Mouse (Mus musculus) small intestine, adult 2 months (tissue): ENCODE results near the gene Atg4d.

Experiments used
- CTCF ChIP-seq: fragments of 200-500 bp; IDR thresholded peaks from 2 replicates; pipeline ENCODE4 v1.5.1; 2012; ENCODE audit warnings: low read depth, mild to moderate bottlenecking, control low read depth, inconsistent platforms, low read length, moderate library complexity, mixed read lengths; ENCODE audit not compliant: insufficient replicate concordance, insufficient read length; ENCODE audit errors: extremely low read depth
- POLR2A ChIP-seq: fragments of 200-500 bp; IDR thresholded peaks from 2 replicates; pipeline ENCODE4 v1.6.1; 2012; ENCODE audit warnings: low read depth, mild to moderate bottlenecking, control low read depth, inconsistent platforms, low read length, moderate library complexity

DNA sequence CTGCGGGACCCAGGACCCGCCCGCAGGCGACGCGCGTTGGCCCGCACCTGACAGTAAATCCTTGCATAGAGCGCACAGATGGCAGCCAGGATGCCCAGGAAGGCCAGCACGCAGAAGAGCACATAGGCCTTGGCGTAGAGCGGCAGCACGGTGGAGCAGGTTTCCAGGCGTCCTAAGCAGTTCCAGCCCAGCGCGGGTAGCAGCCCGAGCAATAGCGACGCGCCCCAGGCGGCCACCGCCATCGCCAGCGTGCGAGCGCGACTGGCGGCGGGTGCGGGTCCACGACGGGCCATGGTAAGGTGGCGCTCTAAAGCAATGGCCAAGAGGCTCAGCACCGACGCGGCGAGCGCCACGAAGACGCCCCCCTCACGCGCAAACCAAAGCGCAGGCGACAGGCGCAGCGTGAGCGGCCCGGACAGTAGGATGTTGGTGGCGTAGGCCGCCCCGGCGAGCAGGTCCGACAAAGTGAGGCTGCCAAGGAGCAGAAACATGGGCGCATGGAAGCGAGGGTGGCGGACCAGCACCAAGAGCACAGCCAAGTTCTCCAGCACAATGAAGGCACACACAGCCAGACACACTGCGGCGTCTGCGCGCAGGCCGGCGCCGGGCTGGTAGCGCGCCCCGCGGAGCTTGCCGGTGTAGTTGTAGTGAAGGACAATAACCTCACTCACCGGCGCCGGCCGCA is 20.5 kb upstream of the Atg4d start:
- TF ChIP-seq CTCF (no peak), POLR2A (no peak)
